Mouse (Mus musculus): ENCODE measurements at regions not wholly inside any gene's neighbourhood (a gene's known extent, or its start where the extent isn't known, plus 50 kb on each side); places are given as distances from the start of the nearest gene placed in this dataset.

DNA sequence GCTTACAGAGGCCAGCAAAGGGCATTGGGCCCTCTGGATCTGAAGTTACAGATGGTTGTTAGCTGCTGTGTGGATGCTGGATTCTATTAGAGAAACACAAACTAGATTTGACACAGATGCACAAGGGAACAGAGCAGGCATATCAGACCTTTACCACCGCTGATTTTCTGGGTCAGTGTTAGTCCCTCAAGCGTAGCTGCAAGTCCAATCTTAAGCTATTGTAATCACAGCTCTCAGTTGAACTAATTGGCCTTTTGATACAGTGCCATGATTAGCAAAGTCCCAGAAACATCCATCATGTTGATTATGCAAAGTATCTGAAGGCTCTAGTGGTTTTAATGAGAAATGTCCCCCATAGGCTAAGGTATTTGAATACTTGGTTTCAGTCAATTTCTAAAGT is 54.2 kb upstream of the Plppr5 start:
- intact Hi-C loops (cut with DNase I), result no loop called here
- no peak for DNase-seq (ENCODE audit: low spot score in 2 of 2)

DNA sequence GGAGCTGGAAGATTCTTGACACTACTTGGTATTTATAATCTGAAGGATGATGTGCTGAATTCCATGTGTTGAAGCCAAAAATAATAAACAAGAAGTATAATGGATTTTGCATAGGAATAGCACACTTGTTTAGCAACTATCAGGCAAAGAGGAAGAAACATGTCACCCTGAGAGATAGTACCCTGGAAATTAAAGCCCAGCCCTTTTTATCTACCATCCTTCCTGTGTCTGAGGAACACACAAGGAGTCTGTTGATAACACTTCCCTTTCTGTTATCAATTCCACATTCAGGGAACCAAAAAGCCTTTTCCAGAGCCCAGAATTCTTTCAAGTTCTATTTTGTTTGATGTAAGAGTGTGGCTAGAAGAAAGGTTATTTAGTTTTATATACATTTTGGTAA is 66.5 kb upstream of the Plppr5 start:
- intact Hi-C loops (cut with DNase I), result no loop called here
- DNase-seq (ENCODE audit: low spot score in 2 of 2), result no peak

DNA sequence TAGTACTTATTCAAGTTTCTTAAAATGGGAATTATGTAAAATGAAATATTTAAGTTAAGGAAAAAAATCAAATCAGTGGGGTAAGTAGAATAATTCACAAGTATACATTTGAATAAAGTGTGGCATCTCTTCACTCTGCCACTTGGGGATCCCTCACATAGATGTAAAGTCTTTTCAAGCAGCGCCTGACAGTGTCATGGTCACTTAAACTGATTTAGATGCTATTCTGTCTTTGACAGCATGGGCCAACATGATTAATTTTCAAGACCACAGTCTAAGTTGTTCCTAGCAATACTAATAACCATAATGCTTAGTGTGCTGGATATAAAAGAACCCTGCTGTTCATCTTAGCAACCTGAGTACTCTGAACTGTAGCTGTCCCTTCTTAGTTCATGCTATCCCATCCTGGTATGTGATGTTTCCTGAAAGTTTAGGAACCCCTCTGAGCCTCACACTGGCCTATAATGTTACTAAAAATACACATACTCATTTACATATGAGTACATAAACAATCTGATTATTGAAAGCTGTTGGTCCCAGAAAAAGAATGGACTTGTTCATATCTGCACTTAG is 68.4 kb upstream of the Plppr5 start:
- intact Hi-C loops (cut with DNase I), result no loop called here
- no peak for DNase-seq (ENCODE audit: low spot score in 2 of 2)

DNA sequence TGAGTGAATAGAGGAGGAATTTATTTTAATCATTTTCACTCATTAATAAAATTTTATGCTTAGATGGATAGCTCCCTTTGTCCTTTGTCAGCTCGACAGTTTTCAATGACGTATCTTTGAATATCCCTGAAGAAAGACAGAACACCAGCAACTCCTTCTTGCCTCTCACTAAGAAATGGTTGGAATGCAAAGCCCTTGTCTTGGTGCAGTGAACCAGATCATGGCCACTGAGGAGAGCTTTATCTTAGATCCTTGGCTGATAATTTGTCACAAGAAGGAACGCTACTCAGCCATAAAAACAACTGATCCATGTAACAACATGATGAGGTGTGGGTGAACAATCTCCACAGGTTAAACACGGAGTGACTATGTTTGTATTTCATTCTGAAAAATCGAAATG is 73.5 kb upstream of the Plppr5 start:
- intact Hi-C loops (cut with DNase I), result no loop called here
- DNase-seq (ENCODE audit: low spot score in 2 of 2), result no peak

DNA sequence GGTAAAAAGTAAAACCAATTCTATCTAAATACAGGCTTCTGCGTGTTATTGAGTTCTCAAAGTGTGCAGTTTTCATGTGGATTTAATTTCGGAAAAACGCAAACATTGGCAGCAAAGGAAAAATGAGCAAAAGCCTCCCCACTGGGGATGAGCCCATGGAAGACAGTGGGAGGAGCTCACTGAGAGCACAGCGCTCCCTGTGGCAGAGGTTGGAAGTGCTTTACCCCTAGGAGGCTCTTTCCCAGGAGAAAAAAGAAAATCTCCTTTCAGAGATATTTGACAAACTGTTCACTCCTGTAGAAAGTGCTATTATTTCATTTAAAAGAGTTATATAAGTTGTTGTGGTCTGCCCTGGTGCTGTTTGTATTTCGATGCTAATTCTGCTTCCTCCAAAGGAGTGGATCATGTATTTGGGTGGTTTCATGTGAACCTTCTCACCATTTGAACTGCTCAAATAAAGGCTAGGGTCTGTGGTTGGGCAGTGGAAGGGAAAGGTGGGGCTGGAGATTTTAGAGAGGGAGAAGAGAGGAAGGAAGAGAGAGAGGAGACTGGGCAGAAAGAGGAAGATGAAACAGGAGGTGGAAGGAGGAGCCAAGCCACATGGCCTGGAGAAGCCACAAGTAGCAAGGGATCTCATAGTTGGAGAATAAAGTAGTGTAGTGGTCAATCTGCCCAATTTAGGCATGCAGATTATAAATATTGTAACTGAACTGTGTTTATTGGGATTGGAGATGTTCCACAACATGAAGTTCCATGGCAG is 76.3 kb upstream of the Plppr5 start:
- intact Hi-C loops (cut with DNase I), result no loop called here
- no peak for DNase-seq (ENCODE audit: low spot score in 2 of 2)

DNA sequence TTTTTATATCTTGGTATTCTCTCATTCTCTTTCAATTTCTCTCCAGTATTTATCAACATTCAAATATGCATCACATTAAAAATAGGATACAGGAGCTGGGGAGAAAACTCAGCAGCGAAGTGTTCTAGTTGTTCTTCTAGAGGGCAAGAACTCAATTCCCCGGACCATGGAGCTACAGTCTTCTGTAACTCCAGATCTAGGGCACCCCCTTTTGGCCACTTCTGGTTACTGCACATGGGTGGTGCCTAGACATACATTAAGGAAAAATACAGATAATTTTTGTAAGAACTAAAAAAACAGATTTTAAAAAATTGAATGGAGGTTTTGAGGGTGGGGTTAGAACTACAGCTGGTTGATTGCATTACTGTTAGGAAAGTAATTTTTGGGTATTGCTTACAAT is 80.5 kb upstream of the Plppr5 start:
- peak; percentile 35 to 65 for DNase-seq (ENCODE audit: low spot score in 2 of 2)
- intact Hi-C loops (cut with DNase I), result no loop called here

DNA sequence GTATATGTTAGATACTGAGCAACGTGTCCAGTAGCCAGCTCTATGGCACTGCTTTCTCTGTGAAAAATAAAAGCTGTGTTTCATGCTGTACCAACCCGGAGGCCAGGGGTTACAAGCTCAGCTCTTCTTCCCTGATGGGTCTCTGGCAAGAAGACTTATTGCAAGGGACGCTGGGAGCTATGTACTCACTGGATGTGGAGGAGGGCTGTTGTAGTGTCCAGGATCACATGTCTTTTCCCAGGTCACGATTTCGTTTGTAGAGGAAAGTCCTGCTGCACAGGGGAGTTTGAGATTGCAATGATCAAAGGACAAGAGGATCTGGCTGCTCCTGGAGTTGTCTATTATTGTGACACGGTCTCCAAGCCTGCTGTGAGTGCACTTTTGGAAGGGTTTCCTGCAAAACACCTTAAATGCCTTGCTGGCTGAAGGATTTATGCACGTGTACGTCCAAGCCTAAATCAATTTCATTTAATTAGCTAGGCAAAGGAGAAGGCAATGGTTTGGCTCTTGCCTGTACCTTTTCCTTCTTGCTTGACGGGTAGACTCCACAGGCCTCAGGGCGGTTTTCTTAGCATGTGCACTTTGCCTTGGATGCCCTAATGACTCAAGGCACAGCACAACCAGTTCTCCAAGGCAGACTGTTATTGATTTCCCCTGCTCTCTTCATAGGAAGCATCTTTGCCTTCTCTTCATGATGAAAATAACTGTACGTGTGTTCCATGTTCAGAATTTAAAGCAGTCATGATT is 87.2 kb upstream of the Plppr5 start:
- no peak for DNase-seq (ENCODE audit: low spot score in 2 of 2)
- intact Hi-C loops (cut with DNase I), result no loop called here

DNA sequence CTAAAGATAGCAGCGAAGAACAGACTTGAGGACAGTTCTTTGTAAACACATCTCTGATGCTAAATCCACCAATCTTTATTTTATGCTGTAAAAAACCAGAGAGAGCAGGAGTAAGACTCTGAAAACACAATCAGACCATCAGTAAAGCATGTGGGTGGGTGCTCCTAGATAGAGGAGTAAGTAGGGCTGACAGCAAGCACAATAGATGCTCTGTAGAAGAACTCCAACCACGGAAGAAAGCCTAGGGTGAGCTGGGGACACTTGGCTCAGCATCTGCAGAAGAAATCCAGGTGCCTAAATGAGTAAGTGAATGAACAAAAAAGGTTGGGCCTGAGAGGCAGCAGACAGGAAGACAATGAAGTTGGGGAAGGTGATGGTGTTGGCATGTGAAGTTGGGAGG is 88.3 kb upstream of the Plppr5 start:
- intact Hi-C loops (cut with DNase I), result no loop called here
- DNase-seq (ENCODE audit: low spot score in 2 of 2), result no peak

DNA sequence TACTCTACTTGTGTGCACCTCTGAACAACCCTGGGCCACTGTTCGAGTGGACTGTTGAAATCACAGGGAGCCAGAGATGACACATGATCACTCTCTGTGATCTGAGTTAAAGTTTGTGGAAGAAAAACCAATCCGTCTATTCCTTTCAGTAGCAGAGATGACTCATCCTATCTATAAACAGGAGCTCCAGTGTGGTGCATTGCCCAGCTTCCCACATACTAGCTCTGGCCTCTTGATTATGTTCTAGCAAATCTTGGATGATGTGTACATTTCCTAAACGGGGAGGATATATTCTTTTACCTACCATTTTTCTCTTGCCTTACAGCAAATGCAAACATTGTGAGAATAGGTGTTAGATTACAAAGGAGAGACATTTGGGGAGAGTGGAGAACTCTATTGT is 94.5 kb upstream of the Plppr5 start:
- intact Hi-C loops (cut with DNase I), result no loop called here
- DNase-seq (ENCODE audit: low spot score in 2 of 2), result peak; percentile 13 to 52

DNA sequence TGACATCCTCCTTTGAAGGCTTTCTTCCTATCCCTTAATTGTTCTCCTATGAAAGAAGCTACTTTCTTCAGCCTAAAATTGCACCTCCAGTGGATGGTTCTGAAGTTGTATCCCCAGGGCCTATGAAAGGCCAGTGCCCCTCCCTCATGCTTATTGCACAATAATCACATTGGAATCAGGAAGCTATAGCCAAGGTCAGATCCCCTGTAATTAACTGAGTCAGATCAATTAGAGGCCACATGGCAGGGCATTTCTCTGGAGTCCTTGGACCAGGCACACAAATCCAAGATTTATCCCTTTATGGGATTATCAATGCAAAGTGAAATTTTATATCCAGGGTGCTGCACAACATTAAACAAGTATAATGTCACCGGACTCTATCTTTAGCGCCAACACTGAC is 98.8 kb upstream of the Plppr4 start:
- no peak for DNase-seq (ENCODE audit: low spot score in 2 of 2)
- intact Hi-C loops (cut with DNase I), result no loop called here

DNA sequence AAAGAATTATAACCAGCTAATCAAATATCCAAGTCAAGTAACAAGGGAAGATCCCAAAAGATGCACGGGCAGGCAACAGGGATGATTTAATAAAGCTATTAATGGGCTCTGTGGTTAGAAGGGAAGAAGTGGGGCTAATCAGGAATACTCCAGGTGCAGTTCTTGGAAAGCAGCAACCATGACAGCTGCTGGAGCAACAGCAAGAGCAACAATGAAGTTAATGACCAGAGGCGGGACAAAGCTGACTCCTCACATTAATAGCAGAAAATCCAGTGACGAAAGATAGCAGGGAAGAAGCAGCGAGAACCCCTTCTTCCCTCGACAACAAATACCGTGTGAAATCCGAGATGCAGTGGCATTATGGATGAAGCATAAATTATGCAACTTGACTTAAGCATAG is 89.9 kb upstream of the Plppr4 start:
- DNase-seq (ENCODE audit: low spot score in 2 of 2), result no peak
- intact Hi-C loops (cut with DNase I), result no loop called here

DNA sequence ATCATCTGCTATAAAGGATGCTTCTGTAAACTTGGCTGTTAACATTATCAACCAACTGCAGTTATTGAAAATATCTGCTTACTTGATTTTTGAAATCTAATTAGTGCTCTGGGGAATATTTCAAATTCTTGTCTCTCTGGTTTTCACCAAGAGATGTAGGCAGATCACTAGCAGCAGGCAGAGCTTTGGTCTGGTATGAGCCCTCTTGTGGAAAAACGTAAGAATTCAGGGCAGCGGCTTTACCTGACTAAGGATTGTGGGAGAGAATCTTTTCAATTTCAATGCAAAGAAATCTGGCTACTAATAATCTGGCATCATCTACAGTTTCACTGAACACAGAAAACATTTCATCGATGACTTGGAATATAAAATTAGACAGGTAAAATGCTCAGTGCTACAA is 81.2 kb upstream of the Plppr4 start:
- intact Hi-C loops (cut with DNase I), result no loop called here
- peak; percentile 24 for DNase-seq (ENCODE audit: low spot score in 2 of 2)

DNA sequence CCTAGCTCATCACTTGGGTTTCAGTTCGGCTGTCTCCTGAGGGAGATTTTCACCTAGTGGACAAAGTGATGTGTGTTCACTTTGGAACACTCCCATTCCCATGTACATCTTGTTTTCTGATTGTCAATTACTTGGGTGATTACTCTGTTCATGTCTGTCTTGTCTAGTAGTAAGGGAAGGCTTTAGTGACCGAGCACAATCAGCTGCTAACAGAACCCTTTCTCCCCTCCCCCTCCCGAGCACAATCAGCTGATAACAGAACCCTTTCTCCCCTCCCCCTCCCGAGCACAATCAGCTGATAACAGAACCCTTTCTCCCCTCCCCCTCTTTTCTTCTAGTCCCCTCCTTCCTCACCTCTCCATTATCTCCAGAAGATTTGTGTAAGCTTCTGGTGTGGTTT is 79.6 kb upstream of the Plppr4 start:
- intact Hi-C loops (cut with DNase I), result no loop called here
- no peak for DNase-seq (ENCODE audit: low spot score in 2 of 2)

DNA sequence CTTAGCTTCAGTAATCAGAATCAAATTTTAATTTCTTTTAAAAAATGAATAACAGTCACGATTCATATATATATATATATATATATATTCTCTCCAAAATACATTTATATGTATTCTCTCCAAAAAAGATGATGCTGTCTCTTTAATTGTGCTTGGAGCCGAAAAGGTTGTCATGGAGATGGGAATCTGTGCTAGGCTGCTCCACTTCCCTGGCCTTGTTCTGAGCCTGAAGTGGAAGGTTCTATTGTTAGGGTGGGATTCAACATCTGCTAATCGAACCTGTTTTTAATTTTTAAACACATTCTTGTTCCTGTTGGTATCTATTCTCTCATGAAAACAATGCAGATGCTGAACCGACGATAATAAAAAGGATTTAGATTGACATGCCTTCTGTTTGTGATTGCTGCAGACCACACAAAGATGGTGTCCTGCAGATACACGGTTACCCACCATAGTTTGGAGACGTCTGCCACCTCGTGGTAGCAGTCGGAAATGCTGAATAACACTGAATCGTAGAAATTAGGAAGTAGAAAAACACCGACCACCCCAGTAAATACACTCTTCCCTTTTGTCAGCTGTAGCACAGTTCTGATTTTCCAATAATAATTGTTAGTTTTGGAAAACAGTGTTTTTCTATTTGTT is 77.9 kb upstream of the Plppr4 start:
- intact Hi-C loops (cut with DNase I), result loop anchor here (1.0 to 10.0 kb wide), 3 partner anchors 285 to 531 kb away; no protein-coding TSS in a partner anchor
- peak; percentile 88 to 92 for DNase-seq (ENCODE audit: low spot score in 2 of 2)

DNA sequence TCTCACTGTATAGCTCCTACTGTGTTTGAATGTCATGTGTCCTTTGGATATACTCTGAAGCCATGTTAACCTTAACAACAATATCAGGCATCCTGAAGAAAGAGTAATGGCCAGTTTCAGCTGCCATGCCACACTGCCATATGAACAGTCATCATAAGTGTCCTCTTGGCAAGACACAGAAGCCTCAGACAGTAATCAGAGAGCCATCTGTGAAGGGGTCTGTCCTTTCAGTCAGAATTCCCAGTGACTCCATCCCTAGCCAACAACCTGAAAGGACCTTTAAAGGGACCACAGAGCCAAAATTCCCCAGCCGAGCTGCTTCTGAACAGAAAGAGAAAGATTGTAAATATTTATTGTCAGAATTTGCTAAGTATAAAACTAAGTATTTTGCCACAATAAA is 63.9 kb upstream of the Plppr4 start:
- intact Hi-C loops (cut with DNase I), result no loop called here
- DNase-seq (ENCODE audit: low spot score in 2 of 2), result no peak

DNA sequence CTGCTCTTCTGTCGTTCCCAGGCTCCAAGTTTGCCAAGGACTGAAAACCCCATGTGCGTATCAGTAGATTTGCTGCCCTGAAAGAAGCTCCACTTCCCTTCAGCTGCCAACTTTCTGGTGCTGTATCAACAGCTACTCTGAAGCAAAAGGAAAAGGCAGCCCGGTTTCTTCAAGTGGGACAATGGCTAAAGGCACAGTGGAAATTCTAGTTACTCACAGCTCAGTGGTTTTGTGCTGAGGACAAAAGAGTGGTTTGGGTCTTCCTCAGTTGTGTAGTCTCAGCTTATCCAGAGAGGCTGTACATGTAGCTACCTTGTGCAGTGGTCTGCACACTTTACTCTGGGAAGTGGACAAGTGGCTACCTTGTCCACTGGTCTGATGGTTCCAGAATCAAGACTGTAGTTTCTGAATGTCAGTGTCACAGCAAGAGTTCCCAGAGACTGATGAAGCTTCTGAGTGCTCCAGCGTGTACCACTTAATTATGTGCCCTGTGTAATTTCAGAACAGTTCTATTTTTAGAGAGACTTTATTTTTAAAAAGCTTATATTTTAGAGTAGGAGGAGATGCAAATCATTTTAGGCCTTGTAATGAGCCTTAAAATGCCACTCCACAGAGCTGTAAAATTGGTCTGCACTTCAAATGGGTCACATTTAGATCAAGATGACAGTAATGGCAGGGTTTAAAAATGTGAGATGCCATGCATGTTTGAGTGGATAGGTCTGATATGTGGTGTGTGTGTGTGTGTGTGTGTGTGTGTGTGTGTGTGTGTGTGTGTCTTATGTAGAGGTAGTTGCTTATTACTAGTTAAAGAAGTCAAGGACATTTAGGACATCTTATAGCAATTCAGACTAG is 52.4 kb upstream of the Plppr4 start:
- intact Hi-C loops (cut with DNase I), result no loop called here
- no peak for DNase-seq (ENCODE audit: low spot score in 2 of 2)

Measured in left cerebral cortex, postnatal 14 days (tissue).